Mouse (Mus musculus) G1E (cell line): Measurements from ENCODE around the gene Retreg3. TPM values are rescaled to one million over a fixed set of nuclear protein-coding genes. Genes with fewer than 3 reads are reported as not detected.
A peak's percentile ranks its signal among the peaks of the same experiment; 100 is the strongest.

Source experiments
- ATAC-seq: 2 replicates; pipeline ENCODE4 v1.8.0; 2016; ENCODE audit warnings: mild to moderate bottlenecking; ENCODE audit not compliant: insufficient number of reproducible peaks, poor library complexity, low FRiP score, severe bottlenecking; ENCODE audit errors: extremely low read depth
- DNase-seq: peaks from one replicate; pipeline ENCODE4 v3.0.0; 2012; ENCODE audit warnings: low spot score
- H3K27me3 ChIP-seq: 2 replicates; pipeline ENCODE4 v1.6.1; 2012; ENCODE audit warnings: mild to moderate bottlenecking, low read length, inconsistent platforms; ENCODE audit not compliant: insufficient read depth
- H3K36me3 ChIP-seq: replicated peaks from 2 replicates; pipeline ENCODE3; 2012; ENCODE audit warnings: mild to moderate bottlenecking, inconsistent platforms
- H3K4me1 ChIP-seq: 2 replicates; pipeline ENCODE4 v1.6.1; 2012; ENCODE audit warnings: low read depth, low read length, inconsistent platforms, mixed read lengths; ENCODE audit not compliant: insufficient read depth
- H3K4me3 ChIP-seq: 2 replicates; pipeline ENCODE4 v1.5.1; 2012; ENCODE audit warnings: low read depth, mild to moderate bottlenecking, inconsistent platforms, low read length, moderate library complexity, mixed read lengths
- H3K9me3 ChIP-seq: replicated peaks from 2 replicates; pipeline ENCODE4 v1.6.1; 2012; ENCODE audit warnings: inconsistent platforms
- CTCF ChIP-seq: IDR thresholded peaks from 2 replicates; pipeline ENCODE4 v1.5.1; 2012; ENCODE audit warnings: low read depth, low read length, inconsistent platforms, mixed read lengths
- GATA1 ChIP-seq: IDR thresholded peaks from 2 replicates; pipeline ENCODE4 v1.6.1; 2012; ENCODE audit warnings: borderline replicate concordance, low read length, inconsistent platforms, mixed read lengths
- GATA2 ChIP-seq: IDR thresholded peaks from 2 replicates; pipeline ENCODE4 v1.6.1; 2012; ENCODE audit warnings: low read depth, low read length, inconsistent platforms, borderline replicate concordance
- POLR2AphosphoS5 ChIP-seq: IDR thresholded peaks from 2 replicates; pipeline ENCODE4 v1.6.1; 2012; ENCODE audit warnings: low read depth, low read length, inconsistent platforms; ENCODE audit not compliant: insufficient replicate concordance
- TAL1 ChIP-seq: conservative IDR thresholded peaks from 2 replicates; pipeline ENCODE4 v1.6.1; 2012; ENCODE audit warnings: low read depth, low read length, inconsistent platforms, mixed read lengths
- polyA plus RNA-seq: library from polyadenylated mRNA; stranded (reverse); fragments of >175 nt; gene quantifications from 2 replicates; pipeline ENCODE4 v1.2.3, GENCODE M21; 2012
- total RNA-seq, 2 experiments: library from RNA; stranded (forward) in 1 of 2; stranded (reverse) in 1 of 2; fragments of 200-1000 nt in 1 of 2; fragments of >200 nt in 1 of 2; fragmentation: Nextera tagmentation in 1 of 2; gene quantifications; 2 replicates each; pipeline ENCODE4 v1.2.3; 2014 to 2017

Gene Retreg3
- total and polyA plus RNA-seq, 3 experiments: 9.4 to 43.2 (median 13.4) TPM

GRCm38 (mm10) chr11:101103011-101103410 is 16.7 kb downstream of the Retreg3 start:
- Histone ChIP-seq H3K4me1 (peaks cover under 1% of the 10 kb centered on the region; the same call in 1 of the 2 replicates), H3K9me3 (no peaks in the 10 kb centered on the region), H3K27me3 (no peaks in the 10 kb centered on the region), H3K4me3 (no peak overlapping the region), H3K36me3 (peaks cover 91% of the 10 kb centered on the region)
- DNase-seq: no peak
- TF ChIP-seq GATA1 (no peak), GATA2 (no peak), CTCF (no peak), POLR2AphosphoS5 (no peak), TAL1 (no peak)
- no peak for ATAC-seq

GRCm38 (mm10) chr11:101098231-101098630 is 21.5 kb downstream of the Retreg3 start:
- peaks cover 78% of the 10 kb centered on the region for H3K36me3 ChIP-seq
- ATAC-seq (no peak), DNase-seq (no peak)
- TF ChIP-seq GATA2 (no peak), POLR2AphosphoS5 (no peak), CTCF (no peak), GATA1 (no peak), TAL1 (no peak)
- H3K4me3 ChIP-seq: no peak overlapping the region
- H3K4me1 ChIP-seq: peaks cover 30% of the 10 kb centered on the region
- H3K9me3 ChIP-seq: no peaks in the 10 kb centered on the region
- no peaks in the 10 kb centered on the region for H3K27me3 ChIP-seq

GRCm38 (mm10) chr11:101095314-101096024 is 24.2 kb downstream of the Retreg3 start, which contains the start of gene Psmc3ip:
Gene Psmc3ip, minus strand, starts transcription at chr11:101095436.
- TF ChIP-seq CTCF (no peak; the same call in 1 of the 2 replicates), GATA1 (no peak), POLR2AphosphoS5 (no peak), GATA2 (no peak), TAL1 (no peak)
- DNase-seq (peak; percentile 99), ATAC-seq (peak; percentile 92)
- H3K4me3 ChIP-seq: peak within 1 kb of the TSS; percentile 79
- H3K4me1 ChIP-seq: peaks cover 41% of the 10 kb centered on the region
- peaks cover 78% of the 10 kb centered on the region for H3K36me3 ChIP-seq
- H3K9me3 ChIP-seq: no peaks in the 10 kb centered on the region
- H3K27me3 ChIP-seq: no peaks in the 10 kb centered on the region

GRCm38 (mm10) chr11:101094930-101095313 is 24.8 kb downstream of the Retreg3 start:
- TF ChIP-seq GATA1 (no peak), CTCF (no peak), POLR2AphosphoS5 (no peak), GATA2 (no peak), TAL1 (no peak)
- ATAC-seq (no peak), DNase-seq (no peak)
- no peaks in the 10 kb centered on the region for H3K27me3 ChIP-seq
- peaks cover 78% of the 10 kb centered on the region for H3K36me3 ChIP-seq
- peak overlapping the region; percentile 79 for H3K4me3 ChIP-seq
- no peaks in the 10 kb centered on the region for H3K9me3 ChIP-seq
- H3K4me1 ChIP-seq: peaks cover 41% of the 10 kb centered on the region

- peaks cover 75% of the 10 kb centered on the region for H3K4me1 ChIP-seq
- H3K36me3 ChIP-seq: peaks cover 86% of the 10 kb centered on the region
- TF ChIP-seq GATA1 (no peak), GATA2 (no peak), TAL1 (no peak), POLR2AphosphoS5 (no peak), CTCF (no peak)
Observed at GRCm38 (mm10) chr11:101089931-101090330, 29.8 kb downstream of the Retreg3 start.

GRCm38 (mm10) chr11:101087682-101088055 is 32.0 kb downstream of the Retreg3 start:
- no peaks in the 10 kb centered on the region for H3K27me3 ChIP-seq
- H3K4me1 ChIP-seq: peaks cover 78% of the 10 kb centered on the region
- H3K36me3 ChIP-seq: peaks cover 87% of the 10 kb centered on the region
- no peak for DNase-seq
- no peaks in the 10 kb centered on the region for H3K9me3 ChIP-seq
- no peak for ATAC-seq
- H3K4me3 ChIP-seq: peak overlapping the region; percentile 80
- no peak for TF ChIP-seq POLR2AphosphoS5
- no peak for TF ChIP-seq GATA1
- TF ChIP-seq TAL1: no peak
- no peak for TF ChIP-seq CTCF
- no peak for TF ChIP-seq GATA2

More at GRCm38 (mm10) chr11:101089931-101090330, 29.8 kb downstream of the Retreg3 start:
- ATAC-seq (no peak), DNase-seq (no peak)
- no peaks in the 10 kb centered on the region for H3K9me3 ChIP-seq
- no peak overlapping the region for H3K4me3 ChIP-seq
- H3K27me3 ChIP-seq: no peaks in the 10 kb centered on the region
